In the genomic region with DNA sequence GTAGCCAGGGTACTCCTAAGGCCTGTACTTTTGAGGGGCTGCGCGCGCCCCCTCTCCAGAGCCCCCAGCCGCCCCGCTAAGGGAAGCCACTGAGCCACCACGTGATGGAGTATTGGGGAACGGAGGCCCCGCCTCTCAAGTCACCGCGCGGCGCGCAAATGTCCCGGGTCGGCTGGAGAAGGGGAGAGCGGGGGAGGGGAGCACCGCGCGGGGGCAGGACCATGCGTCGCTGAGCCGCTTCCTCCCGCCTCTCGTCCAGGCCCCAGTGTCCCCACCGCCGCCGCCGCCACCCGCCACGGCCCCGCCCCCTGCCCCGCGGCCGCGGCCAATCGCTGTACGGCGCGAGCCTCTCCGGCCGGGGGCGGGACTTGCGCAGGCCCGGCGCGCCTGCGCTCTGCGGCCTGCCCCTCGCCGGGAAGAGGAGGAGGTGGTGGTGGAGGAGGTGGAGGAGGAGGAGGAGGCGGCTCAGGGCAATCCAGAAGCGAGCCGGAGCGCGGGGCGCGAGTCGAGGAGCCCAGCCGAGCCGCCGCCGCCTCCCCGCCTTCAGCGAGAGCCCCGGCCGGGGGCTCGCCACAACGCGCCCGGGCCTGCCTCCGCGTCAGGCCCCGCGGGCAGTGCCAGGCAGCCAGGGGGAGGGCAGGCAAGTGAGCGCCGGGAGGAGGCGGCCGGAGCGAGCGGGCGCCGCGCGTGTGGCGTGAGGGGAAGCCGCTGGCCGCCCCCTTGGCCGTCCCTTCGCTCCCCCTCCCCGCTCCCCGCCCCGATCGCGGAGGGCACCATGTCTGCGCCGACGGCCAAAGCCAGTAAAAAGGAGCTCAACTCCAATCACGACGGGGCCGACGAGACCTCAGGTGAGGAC, we compare ENCODE assay signal across 8 mouse cellular contexts. TPM values are rescaled to one million over a fixed set of nuclear protein-coding genes. Genes with fewer than 3 reads are reported as not detected.
A peak's percentile ranks its signal among the peaks of the same experiment; 100 is the strongest.
DNase-seq lines count a peak whose midpoint lies in the region; ATAC-seq lines count a peak whose summit lies in the region.

No protein-coding gene starts in this region.

- ATAC-seq in heart, embryonic 14.5 days (ENCODE audit: insufficient number of reproducible peaks, insufficient read depth, low FRiP score, low read depth) = peak; percentile 91
- ATAC-seq in liver, embryonic 13.5 days (ENCODE audit: low read depth) = peak; percentile 91
- ATAC-seq in stomach, embryonic 14.5 days (ENCODE audit: insufficient number of reproducible peaks, insufficient read depth, low FRiP score, low read depth) = peak; percentile 91

- WGBS in heart, embryonic 14.5 days = under 1% methylated on average over 56 of the region's 101 CpGs
- WGBS in liver, embryonic 13.5 days (ENCODE audit: insufficient replicate concordance) = under 1% methylated on average over 52 of the region's 101 CpGs
- under 1% methylated on average over 67 of the region's 101 CpGs for whole genome bisulfite sequencing in stomach, embryonic 14.5 days

- peak overlapping the region; percentile 98 to 100 for H3K27ac ChIP-seq in heart, embryonic 14.5 days (replicated peaks in 1 of 2; ENCODE audit: control insufficient read depth in 1 of 2, insufficient read depth in 1 of 2, low read depth in 2 of 2, low read length in 2 of 2)
- peak overlapping the region; percentile 97 for H3K27ac ChIP-seq in liver, embryonic 13.5 days
- H3K27ac ChIP-seq in stomach, embryonic 14.5 days (ENCODE audit: low read length) = peak overlapping the region; percentile 100

- peak overlapping the region; percentile 99 to 100 for H3K4me3 ChIP-seq in heart, embryonic 14.5 days (ENCODE audit: control insufficient read depth in 1 of 2, insufficient read depth in 1 of 2, low read depth in 1 of 2, low read length in 2 of 2)
- H3K4me3 ChIP-seq in liver, embryonic 13.5 days (replicated peaks) = peak overlapping the region; percentile 98
- peak overlapping the region; percentile 100 for H3K4me3 ChIP-seq in stomach, embryonic 14.5 days (ENCODE audit: low read depth, low read length)

- no peaks in the 10 kb centered on the region for H3K9me3 ChIP-seq in heart, embryonic 14.5 days (ENCODE audit: control insufficient read depth, low read length)
- no peaks in the 10 kb centered on the region for H3K9me3 ChIP-seq in liver, embryonic 13.5 days (replicated peaks)
- no peaks in the 10 kb centered on the region for H3K9me3 ChIP-seq in stomach, embryonic 14.5 days (ENCODE audit: control insufficient read depth, low read depth, low read length)

- peak; percentile 78 to 82 for DNase-seq in CD8-positive naive resting alpha-beta T cell, adult 2 months (ENCODE audit: low read depth in 2 of 2, low spot score in 2 of 2)
- peak; percentile 81 for DNase-seq in c-Kit-negative CD71-positive TER-119-positive erythroid progenitor cells, embryonic 14.5 days (ENCODE audit: low read depth, low spot score)
- DNase-seq in fibroblast of lung, adult 2 months (ENCODE audit: low read depth) = peak; percentile 77
- peak; percentile 98 for DNase-seq in kidney, postnatal 14 days
- DNase-seq in liver, embryonic 13.5 days = peak; percentile 96
- DNase-seq in natural killer cell, adult 2 months (ENCODE audit: low spot score in 2 of 2) = peak; percentile 87 to 91

- H3K4me1 ChIP-seq in heart, embryonic 14.5 days (ENCODE audit: control insufficient read depth in 2 of 2, insufficient read depth in 2 of 2, low read length in 2 of 2) = peaks cover 16 to 32% of the 10 kb centered on the region in 2 experiments
- peaks cover 61% of the 10 kb centered on the region for H3K4me1 ChIP-seq in liver, embryonic 13.5 days (replicated peaks)
- H3K4me1 ChIP-seq in stomach, embryonic 14.5 days (ENCODE audit: control insufficient read depth, insufficient read depth, low read length) = peaks cover 22% of the 10 kb centered on the region

- peak overlapping the region; percentile 99 for H3K9ac ChIP-seq in heart, embryonic 14.5 days (ENCODE audit: low read length)
- H3K9ac ChIP-seq in liver, embryonic 13.5 days = peak overlapping the region; percentile 97
- H3K9ac ChIP-seq in stomach, embryonic 14.5 days (replicated peaks; ENCODE audit: low read depth, low read length) = peak overlapping the region; percentile 99

- peaks cover 31% of the 10 kb centered on the region for H3K36me3 ChIP-seq in heart, embryonic 14.5 days (ENCODE audit: control insufficient read depth, insufficient read depth, low read length)
- H3K36me3 ChIP-seq in liver, embryonic 13.5 days = peaks cover 30% of the 10 kb centered on the region
- H3K36me3 ChIP-seq in stomach, embryonic 14.5 days (ENCODE audit: control insufficient read depth, insufficient read depth, low read length) = peaks cover 23% of the 10 kb centered on the region

- peak overlapping the region; percentile 88 for H3K4me2 ChIP-seq in heart, embryonic 14.5 days (ENCODE audit: low read length)
- peak overlapping the region; percentile 98 for H3K4me2 ChIP-seq in liver, embryonic 13.5 days
- peak overlapping the region; percentile 45 for H3K4me2 ChIP-seq in stomach, embryonic 14.5 days (replicated peaks; ENCODE audit: low read depth, low read length)

- H3K27me3 ChIP-seq in heart, embryonic 14.5 days (ENCODE audit: control insufficient read depth, insufficient read depth, low read length) = no peaks in the 10 kb centered on the region
- no peaks in the 10 kb centered on the region for H3K27me3 ChIP-seq in liver, embryonic 13.5 days
- H3K27me3 ChIP-seq in stomach, embryonic 14.5 days (ENCODE audit: control insufficient read depth, insufficient read depth, low read length) = no peaks in the 10 kb centered on the region

RNA-seq across cellular contexts. Expression of a gene that starts 9.1 kb away (rescaled TPM):
- 218 and 223 TPM in 2 replicates for polyA plus RNA-seq in heart, embryonic 14.5 days (2014; fragmentation: Nextera tagmentation; extraction: Ambion mirVana)
- polyA plus RNA-seq in liver, embryonic 13.5 days (2015; fragmentation: Nextera tagmentation; extraction: Ambion mirVana) = 317 and 337 TPM in 2 replicates
- polyA plus RNA-seq in stomach, embryonic 14.5 days (2014; fragmentation: Nextera tagmentation; extraction: Ambion mirVana) = 454 and 480 TPM in 2 replicates

RNA-seq across cellular contexts. Expression of a gene that starts 11.2 kb away (rescaled TPM):
- 10.0 and 10.3 TPM in 2 replicates for polyA plus RNA-seq in heart, embryonic 14.5 days (2014; fragmentation: Nextera tagmentation; extraction: Ambion mirVana)
- 3.1 and 3.2 TPM in 2 replicates for polyA plus RNA-seq in liver, embryonic 13.5 days (2015; fragmentation: Nextera tagmentation; extraction: Ambion mirVana)
- 6.3 and 6.9 TPM in 2 replicates for polyA plus RNA-seq in stomach, embryonic 14.5 days (2014; fragmentation: Nextera tagmentation; extraction: Ambion mirVana)

RNA-seq across cellular contexts. Expression of a gene that starts 17.6 kb away (rescaled TPM):
- 18.9 and 21.8 TPM in 2 replicates for polyA plus RNA-seq in heart, embryonic 14.5 days (2014; fragmentation: Nextera tagmentation; extraction: Ambion mirVana)
- polyA plus RNA-seq in liver, embryonic 13.5 days (2015; fragmentation: Nextera tagmentation; extraction: Ambion mirVana) = 9.9 and 10.7 TPM in 2 replicates
- 29.6 and 32.7 TPM in 2 replicates for polyA plus RNA-seq in stomach, embryonic 14.5 days (2014; fragmentation: Nextera tagmentation; extraction: Ambion mirVana)

RNA-seq across cellular contexts. Expression of a gene that starts 27.2 kb away (rescaled TPM):
- 28.2 and 38.5 TPM in 2 replicates for polyA plus RNA-seq in heart, embryonic 14.5 days (2014; fragmentation: Nextera tagmentation; extraction: Ambion mirVana)
- polyA plus RNA-seq in liver, embryonic 13.5 days (2015; fragmentation: Nextera tagmentation; extraction: Ambion mirVana) = 22.8 and 23.9 TPM in 2 replicates
- 44.1 and 45.2 TPM in 2 replicates for polyA plus RNA-seq in stomach, embryonic 14.5 days (2014; fragmentation: Nextera tagmentation; extraction: Ambion mirVana)

RNA-seq across cellular contexts. Expression of a gene that starts 58.1 kb away (rescaled TPM):
- polyA plus RNA-seq in heart, embryonic 14.5 days (2014; fragmentation: Nextera tagmentation; extraction: Ambion mirVana) = 7.8 and 8.9 TPM in 2 replicates
- 2.2 and 2.6 TPM in 2 replicates for polyA plus RNA-seq in liver, embryonic 13.5 days (2015; fragmentation: Nextera tagmentation; extraction: Ambion mirVana)
- 11.3 and 13.6 TPM in 2 replicates for polyA plus RNA-seq in stomach, embryonic 14.5 days (2014; fragmentation: Nextera tagmentation; extraction: Ambion mirVana)

Comparison
In these comparisons a context has a peak if more than half of its experiments do, and no peak if none do; other contexts are left out.
1. Peak in every context shown above with its lines: DNase-seq, ATAC-seq, H3K4me3 ChIP-seq and H3K27ac ChIP-seq.
2. H3K4me2 ChIP-seq: peak in every context shown above with its lines; median percentile 98 in liver, embryonic 13.5 days; 88 in heart, embryonic 14.5 days; 45 in stomach, embryonic 14.5 days.